Mouse (Mus musculus) heart, adult 2 months (tissue): ENCODE data around the gene Kcns1.

Experiments
- CTCF ChIP-seq: fragments of 200-600 bp; IDR thresholded peaks from 2 replicates; pipeline ENCODE4 v1.8.1; 2022; ENCODE audit warnings: antibody characterized with exemption, mild to moderate bottlenecking, moderate library complexity
- EP300 ChIP-seq: fragments of 200-500 bp; IDR thresholded peaks from 2 replicates; pipeline ENCODE4 v1.6.1; 2011; ENCODE audit warnings: low read depth, low read length, control low read depth; ENCODE audit not compliant: insufficient read depth

DNA sequence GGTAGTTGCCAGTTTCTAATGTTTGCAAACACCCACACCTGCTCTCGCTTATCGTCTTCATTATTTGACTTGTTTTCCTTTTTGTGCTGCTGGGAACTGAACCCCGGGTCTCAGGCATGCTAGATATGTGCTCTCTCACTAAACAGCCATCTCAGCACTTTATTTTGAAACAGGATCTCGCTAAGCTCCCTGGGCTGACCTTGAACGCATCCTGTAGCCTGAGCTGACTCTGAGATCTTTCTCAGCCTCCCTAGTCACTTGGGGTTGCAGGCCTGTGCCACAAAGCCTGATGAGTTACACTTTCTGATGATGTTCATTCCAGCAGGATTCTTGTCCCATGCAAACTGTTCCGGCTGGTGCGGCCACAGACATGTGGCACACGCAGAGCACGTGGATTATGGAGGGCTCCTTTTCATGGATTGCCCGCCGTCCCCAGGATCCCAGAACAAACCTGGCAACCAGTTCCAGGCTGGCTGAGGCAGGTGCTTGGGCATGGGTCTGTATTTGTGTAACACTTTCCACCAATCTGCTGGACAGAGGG is 9.3 kb downstream of the Kcns1 start:
- TF ChIP-seq CTCF (no peak), EP300 (no peak)
